Mouse (Mus musculus) liver, embryonic 14.5 days (tissue): Measurements from ENCODE around the gene Zfp451. TPM values are rescaled to one million over a fixed set of nuclear protein-coding genes. Genes with fewer than 3 reads are reported as not detected.

Experiments used
- ATAC-seq: fragments of 200-750 bp; cut with Nextera tagmentation; 2 replicates; pipeline ENCODE4 v1.8.0; 2017; ENCODE audit warnings: moderate number of reproducible peaks, mild to moderate bottlenecking, moderate library complexity; ENCODE audit not compliant: insufficient read depth
- DNase-seq, 3 experiments: peaks; one replicate each; pipeline ENCODE4 v3.0.0-alpha.2; 2012 to 2013; ENCODE audit warnings: low read depth in 3 of 3, low spot score in 3 of 3
- H3K27ac ChIP-seq: fragments of 300-500 bp; sonication (generic); 2 replicates; pipeline ENCODE4 v1.5.1; 2014; ENCODE audit warnings: moderate library complexity, mild to moderate bottlenecking, control low read depth, inconsistent platforms
- H3K27me3 ChIP-seq: fragments of 300-500 bp; sonication (generic); 2 replicates; pipeline ENCODE4 v1.6.1; 2014; ENCODE audit warnings: mild to moderate bottlenecking, low read length, moderate library complexity; ENCODE audit not compliant: control insufficient read depth, insufficient read depth
- H3K36me3 ChIP-seq: fragments of 300-500 bp; sonication (generic); replicated peaks from 2 replicates; pipeline ENCODE4 v1.6.1; 2014; ENCODE audit warnings: low read depth; ENCODE audit not compliant: control insufficient read depth, insufficient read depth
- H3K4me1 ChIP-seq, 2 experiments: fragments of 200-500 bp in 1 of 2; fragments of 300-500 bp in 1 of 2; sonication (generic) in 1 of 2; replicated peaks; 2 replicates each; pipeline ENCODE4 v1.6.1; 2012 to 2014; ENCODE audit warnings: antibody characterized with exemption in 1 of 2, inconsistent platforms in 1 of 2, low read length in 1 of 2; ENCODE audit not compliant: control insufficient read depth in 2 of 2, insufficient read depth in 2 of 2
- H3K4me2 ChIP-seq: fragments of 300-500 bp; sonication (generic); 2 replicates; pipeline ENCODE4 v1.6.1; 2014; ENCODE audit warnings: low read depth, mild to moderate bottlenecking, control low read depth, moderate library complexity
- H3K4me3 ChIP-seq, 2 experiments: fragments of 200-500 bp in 1 of 2; fragments of 300-500 bp in 1 of 2; sonication (generic) in 1 of 2; 2 replicates each; pipeline ENCODE4 v1.5.1; 2012 to 2014; ENCODE audit warnings: low read depth in 2 of 2, low read length in 2 of 2, mild to moderate bottlenecking in 2 of 2, control low read depth in 1 of 2, inconsistent platforms in 1 of 2, moderate library complexity in 1 of 2; ENCODE audit not compliant: insufficient read depth in 1 of 2
- H3K9ac ChIP-seq: fragments of 300-500 bp; sonication (generic); replicated peaks from 2 replicates; pipeline ENCODE4 v1.6.1; 2014; ENCODE audit warnings: mild to moderate bottlenecking, control low read depth, moderate library complexity
- H3K9me3 ChIP-seq: fragments of 300-500 bp; sonication (generic); 2 replicates; pipeline ENCODE4 v1.6.1; 2016; ENCODE audit warnings: low read length, mixed read lengths; ENCODE audit not compliant: control insufficient read depth
- CTCF ChIP-seq: IDR thresholded peaks from 2 replicates; pipeline ENCODE4 v1.5.1; 2016; ENCODE audit warnings: antibody characterized with exemption, low read depth, control low read depth
- EP300 ChIP-seq: IDR thresholded peaks from 2 replicates; pipeline ENCODE4 v1.6.1; 2016; ENCODE audit warnings: antibody characterized with exemption, low read depth
- WGBS: fragments of 180-500 bp; shearing (Covaris S2); extraction: QIAGEN DNeasy Blood & Tissue Kit; methylation state at CpG from one replicate; pipeline ENCODE4 v1.1.7; 2014; ENCODE audit not compliant: insufficient replicate concordance; 5-methylcytosine and 5-hydroxymethylcytosine counted together
- polyA plus RNA-seq, 2 experiments: library from polyadenylated mRNA; depleted of rRNA in 1 of 2; stranded (reverse) in 1 of 2; unstranded in 1 of 2; fragments of >200 nt; fragmentation: Nextera tagmentation in 1 of 2; extraction: Ambion mirVana in 1 of 2; gene quantifications; 2 replicates each; pipeline versions ENCODE4 v1.2.1 to v1.2.3; 2012 to 2014

Zfp451 gene
- polyA plus RNA-seq, 2 experiments = 5.6 to 6.1 TPM

GRCm38 (mm10) chr1:33768827-33769226, 45.6 kb downstream of the Zfp451 start:
- no peaks in the 10 kb centered on the region for H3K9me3 ChIP-seq
- TF ChIP-seq EP300 (no peak), CTCF (no peak)
- H3K36me3 ChIP-seq = peaks cover 14% of the 10 kb centered on the region; the same call in 1 of the 2 replicates
- H3K9ac ChIP-seq = no peak overlapping the region
- H3K27ac ChIP-seq = no peak overlapping the region
- no peak for ATAC-seq
- no peak for DNase-seq
- 0 out of 4 replicates have a peak, but pooled peaks cover 0 to 2% of the 10 kb centered on the region in 2 experiments for H3K4me1 ChIP-seq
- H3K27me3 ChIP-seq = no peaks in the 10 kb centered on the region
- H3K4me2 ChIP-seq = no peak overlapping the region
- H3K4me3 ChIP-seq = no peak overlapping the region

GRCm38 (mm10) chr1:33768091-33768787, 46.2 kb downstream of the Zfp451 start:
- TF ChIP-seq EP300 (no peak), CTCF (no peak)
- no peak overlapping the region for H3K4me2 ChIP-seq
- ATAC-seq (no peak), DNase-seq (no peak)
- no peaks in the 10 kb centered on the region for H3K9me3 ChIP-seq
- no peak overlapping the region for H3K4me3 ChIP-seq
- no peak overlapping the region for H3K9ac ChIP-seq
- H3K27me3 ChIP-seq = no peaks in the 10 kb centered on the region
- WGBS = 72% methylated on average over 1 of the region's 1 CpGs
- H3K27ac ChIP-seq = no peak overlapping the region
- peaks cover 14% of the 10 kb centered on the region; the same call in 1 of the 2 replicates for H3K36me3 ChIP-seq
- 0 out of 4 replicates have a peak, but pooled peaks cover 0 to 2% of the 10 kb centered on the region in 2 experiments for H3K4me1 ChIP-seq

DNA sequence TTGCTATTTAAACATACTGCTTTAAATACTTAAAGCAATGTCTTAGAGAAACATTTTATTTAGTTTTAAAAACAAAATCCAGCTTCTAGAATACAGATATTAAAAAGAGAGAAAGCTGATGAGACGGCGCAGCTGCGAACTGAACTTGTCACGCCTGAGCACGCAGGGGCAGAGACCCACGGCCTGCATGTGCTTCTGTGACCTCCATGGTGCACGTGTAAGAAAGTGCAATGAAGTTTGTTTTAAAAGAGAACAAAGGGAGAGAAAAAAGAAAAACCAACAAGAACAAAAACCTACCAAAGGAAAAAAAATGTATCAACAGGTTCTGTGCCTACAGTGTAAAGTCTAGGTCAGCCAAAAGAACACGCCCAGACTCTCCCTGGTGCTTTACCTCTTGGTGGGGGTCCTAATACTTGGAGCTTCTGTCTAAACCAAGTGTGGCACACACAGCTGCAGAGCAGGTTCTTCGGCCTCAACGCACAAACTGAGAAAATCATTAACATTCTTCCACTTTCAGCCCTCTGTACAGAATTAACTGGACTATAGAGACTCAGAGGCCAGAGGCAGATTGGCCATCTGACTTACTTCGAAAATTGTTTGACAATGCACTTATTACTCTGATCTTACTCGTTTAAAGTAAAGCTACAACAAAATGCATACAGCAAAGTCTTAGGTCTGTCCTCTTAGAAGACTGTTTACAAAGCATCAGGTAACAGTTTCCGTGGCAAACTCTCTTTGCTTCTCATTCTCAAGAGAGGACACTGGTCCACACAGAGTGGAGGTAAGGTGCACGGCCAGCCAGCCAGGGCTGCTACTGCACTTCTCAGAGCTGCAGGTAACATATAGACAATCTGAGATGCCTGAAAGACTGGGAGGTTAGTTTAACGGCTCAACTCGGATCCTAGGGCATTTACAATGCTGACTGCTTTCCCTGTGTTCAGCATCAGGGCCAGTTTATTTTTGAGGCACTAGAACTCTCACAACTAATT, 47.6 kb downstream of the Zfp451 start:
- Histone ChIP-seq H3K4me3 (no peak overlapping the region), H3K9ac (no peak overlapping the region), H3K27ac (no peak overlapping the region), H3K9me3 (no peaks in the 10 kb centered on the region), H3K36me3 (peaks cover 14% of the 10 kb centered on the region; the same call in 1 of the 2 replicates), H3K4me2 (no peak overlapping the region), H3K4me1 (0 out of 4 replicates have a peak, but pooled peaks cover 0 to 2% of the 10 kb centered on the region in 2 experiments), H3K27me3 (no peaks in the 10 kb centered on the region)
- TF ChIP-seq EP300 (no peak), CTCF (no peak)
- ATAC-seq (no peak), DNase-seq (no peak)
- WGBS = 81% methylated on average over 16 of the region's 16 CpGs

DNA sequence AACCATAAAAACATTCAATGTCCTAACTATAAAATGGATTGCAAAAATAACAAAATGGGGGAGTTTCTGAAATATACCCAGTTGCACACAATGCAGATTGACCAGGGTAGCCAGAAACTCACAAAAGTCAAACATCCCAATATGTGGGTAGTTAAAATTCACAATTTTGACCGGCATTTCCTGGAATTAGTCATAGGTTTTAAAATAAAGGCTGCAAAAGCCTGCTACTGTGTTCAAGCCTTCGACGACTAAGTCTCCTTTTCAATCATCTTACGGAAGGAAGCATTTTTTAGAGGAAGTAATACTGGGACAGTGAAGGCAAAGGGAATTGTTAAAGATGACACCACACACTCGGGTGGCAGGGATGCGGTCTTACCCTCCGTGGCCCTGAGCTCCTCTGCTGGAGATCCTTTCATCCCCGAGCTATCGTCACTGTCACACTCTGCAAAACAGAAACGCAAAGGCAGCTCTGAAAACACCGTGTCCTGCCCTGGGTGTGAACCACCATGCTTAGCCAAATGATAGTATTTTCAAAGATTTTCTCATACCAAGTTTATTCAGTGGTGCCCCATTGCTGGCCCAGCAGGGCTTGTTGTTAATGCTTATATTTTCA, 48.8 kb downstream of the Zfp451 start:
- DNase-seq (no peak), ATAC-seq (no peak)
- no peak overlapping the region for H3K4me2 ChIP-seq
- H3K4me1 ChIP-seq = 0 out of 4 replicates have a peak, but pooled peaks cover 0 to 2% of the 10 kb centered on the region in 2 experiments
- H3K4me3 ChIP-seq = no peak overlapping the region
- H3K36me3 ChIP-seq = peaks cover 8% of the 10 kb centered on the region; the same call in 1 of the 2 replicates
- 78% methylated on average over 11 of the region's 11 CpGs for WGBS
- H3K9me3 ChIP-seq = no peaks in the 10 kb centered on the region
- H3K9ac ChIP-seq = no peak overlapping the region
- TF ChIP-seq EP300 (no peak), CTCF (no peak)
- H3K27me3 ChIP-seq = no peaks in the 10 kb centered on the region
- H3K27ac ChIP-seq = no peak overlapping the region
